Mouse (Mus musculus): Measurements from ENCODE around the gene Entpd8. TPM values are rescaled to one million over a fixed set of nuclear protein-coding genes. Genes with fewer than 3 reads are reported as not detected.

Entpd8 gene
- total and polyA plus RNA-seq, 3 experiments = not detected

GRCm38 (mm10) chr2:25054221-25055067, 25.7 kb upstream of the Entpd8 start, which contains the start of gene Nsmf:
Gene Nsmf (plus strand): TSS chr2:25054355.
- Histone ChIP-seq H3K27me3 (ENCODE audit: control insufficient read depth, insufficient read depth, low read length) (no peaks in the 10 kb centered on the region), H3K27ac (peak within 1 kb of the TSS; percentile 82), H3K36me3 (ENCODE audit: control insufficient read depth, insufficient read depth, low read length) (no peaks in the 10 kb centered on the region), H3K79me2 (replicated peaks; ENCODE audit: control insufficient read depth, insufficient read depth, low read length) (no peaks in the 10 kb centered on the region), H3K4me1 (ENCODE audit: control insufficient read depth, insufficient read depth, low read length) (0 out of 2 replicates have a peak, but pooled peaks cover 1% of the 10 kb centered on the region), H3K4me3 (peak within 1 kb of the TSS; percentile 78), H3K9ac (ENCODE audit: low read depth, low read length) (peak within 1 kb of the TSS; percentile 86)
- intact Hi-C loops (cut with DNase I) = no loop called here
- WGBS = 5% methylated on average over 47 of the region's 47 CpGs
- TF ChIP-seq POLR2A (IDR thresholded peaks at IDR 0.05; ENCODE audit: insufficient read depth, low read depth, low read length) (peak; percentile 78), CTCF (IDR thresholded peaks at IDR 0.05) (peak; percentile 35), EP300 (IDR thresholded peaks at IDR 0.05; ENCODE audit: insufficient read depth, low read depth, low read length) (no peak)
- peak; percentile 89 to 92 for DNase-seq

- Histone ChIP-seq H3K4me3 (peak overlapping the region; percentile 78), H3K4me1 (ENCODE audit: control insufficient read depth, insufficient read depth, low read length) (0 out of 2 replicates have a peak, but pooled peaks cover 1% of the 10 kb centered on the region), H3K27ac (peak overlapping the region; percentile 82), H3K9ac (ENCODE audit: low read depth, low read length) (peak overlapping the region; percentile 86), H3K79me2 (replicated peaks; ENCODE audit: control insufficient read depth, insufficient read depth, low read length) (no peaks in the 10 kb centered on the region), H3K27me3 (ENCODE audit: control insufficient read depth, insufficient read depth, low read length) (no peaks in the 10 kb centered on the region), H3K36me3 (ENCODE audit: control insufficient read depth, insufficient read depth, low read length) (no peaks in the 10 kb centered on the region)
- intact Hi-C loops (cut with DNase I) = no loop called here
- TF ChIP-seq POLR2A (IDR thresholded peaks at IDR 0.05; ENCODE audit: insufficient read depth, low read depth, low read length) (no peak), EP300 (IDR thresholded peaks at IDR 0.05; ENCODE audit: insufficient read depth, low read depth, low read length) (no peak), CTCF (IDR thresholded peaks at IDR 0.05) (no peak)
- WGBS = 49% methylated on average over 2 of the region's 2 CpGs
- peak in 1 of 2 experiments; percentile 10 for DNase-seq
These were observed 25.1 kb upstream of the Entpd8 start for GRCm38 (mm10) chr2:25055068-25055405.

GRCm38 (mm10) chr2:25055409-25056155, 24.5 kb upstream of the Entpd8 start:
- intact Hi-C loops (cut with DNase I) = no loop called here
- 0 out of 2 replicates have a peak, but pooled peaks cover 1% of the 10 kb centered on the region for H3K4me1 ChIP-seq (ENCODE audit: control insufficient read depth, insufficient read depth, low read length)
- no peak overlapping the region for H3K4me3 ChIP-seq
- no peaks in the 10 kb centered on the region for H3K27me3 ChIP-seq (ENCODE audit: control insufficient read depth, insufficient read depth, low read length)
- H3K27ac ChIP-seq = no peak overlapping the region
- DNase-seq = no peak
- WGBS = 90% methylated on average over 21 of the region's 21 CpGs
- no peaks in the 10 kb centered on the region for H3K36me3 ChIP-seq (ENCODE audit: control insufficient read depth, insufficient read depth, low read length)
- H3K9ac ChIP-seq (ENCODE audit: low read depth, low read length) = no peak overlapping the region
- H3K79me2 ChIP-seq (replicated peaks; ENCODE audit: control insufficient read depth, insufficient read depth, low read length) = no peaks in the 10 kb centered on the region
- no peak for TF ChIP-seq POLR2A (IDR thresholded peaks at IDR 0.05; ENCODE audit: insufficient read depth, low read depth, low read length)
- TF ChIP-seq EP300 (IDR thresholded peaks at IDR 0.05; ENCODE audit: insufficient read depth, low read depth, low read length) = no peak
- TF ChIP-seq CTCF (IDR thresholded peaks at IDR 0.05) = no peak

DNA sequence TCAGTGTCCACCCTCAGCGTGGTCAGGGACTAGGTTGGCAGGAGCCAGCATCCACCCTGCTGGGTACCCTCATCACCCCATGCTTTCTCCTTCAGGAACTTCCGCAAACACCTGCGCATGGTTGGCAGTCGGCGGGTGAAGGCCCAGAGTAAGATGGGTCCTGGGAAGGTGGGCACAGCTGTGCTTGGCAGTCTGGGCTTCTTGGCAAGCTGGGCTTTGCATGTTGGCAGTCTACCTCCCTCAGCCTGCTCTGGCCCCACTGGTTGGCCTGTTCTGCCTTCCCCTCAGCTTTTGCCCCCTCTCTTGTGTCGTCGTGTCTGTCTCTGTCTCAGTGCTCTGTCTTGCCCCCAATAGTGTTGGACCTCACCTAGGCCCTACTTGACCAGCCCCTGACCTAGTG, 21.2 kb upstream of the Entpd8 start:
- no peak overlapping the region for H3K9ac ChIP-seq (ENCODE audit: low read depth, low read length)
- 89% methylated on average over 7 of the region's 7 CpGs for WGBS
- no peak overlapping the region for H3K4me3 ChIP-seq
- 0 out of 2 replicates have a peak, but pooled peaks cover 1% of the 10 kb centered on the region for H3K4me1 ChIP-seq (ENCODE audit: control insufficient read depth, insufficient read depth, low read length)
- intact Hi-C loops (cut with DNase I) = no loop called here
- no peaks in the 10 kb centered on the region for H3K36me3 ChIP-seq (ENCODE audit: control insufficient read depth, insufficient read depth, low read length)
- no peak overlapping the region for H3K27ac ChIP-seq
- H3K79me2 ChIP-seq (replicated peaks; ENCODE audit: control insufficient read depth, insufficient read depth, low read length) = no peaks in the 10 kb centered on the region
- H3K27me3 ChIP-seq (ENCODE audit: control insufficient read depth, insufficient read depth, low read length) = no peaks in the 10 kb centered on the region
- no peak for DNase-seq
- no peak for TF ChIP-seq EP300 (IDR thresholded peaks at IDR 0.05; ENCODE audit: insufficient read depth, low read depth, low read length)
- no peak for TF ChIP-seq POLR2A (IDR thresholded peaks at IDR 0.05; ENCODE audit: insufficient read depth, low read depth, low read length)
- TF ChIP-seq CTCF (IDR thresholded peaks at IDR 0.05) = no peak

GRCm38 (mm10) chr2:25063523-25063922, 16.6 kb upstream of the Entpd8 start:
- DNase-seq = no peak
- Histone ChIP-seq H3K27ac (no peak overlapping the region), H3K79me2 (replicated peaks; ENCODE audit: control insufficient read depth, insufficient read depth, low read length) (no peaks in the 10 kb centered on the region), H3K36me3 (ENCODE audit: control insufficient read depth, insufficient read depth, low read length) (no peaks in the 10 kb centered on the region), H3K4me3 (no peak overlapping the region), H3K9ac (ENCODE audit: low read depth, low read length) (no peak overlapping the region), H3K4me1 (ENCODE audit: control insufficient read depth, insufficient read depth, low read length) (no peaks in the 10 kb centered on the region), H3K27me3 (ENCODE audit: control insufficient read depth, insufficient read depth, low read length) (no peaks in the 10 kb centered on the region)
- intact Hi-C loops (cut with DNase I) = no loop called here
- no peak for TF ChIP-seq POLR2A (IDR thresholded peaks at IDR 0.05; ENCODE audit: insufficient read depth, low read depth, low read length)
- TF ChIP-seq EP300 (IDR thresholded peaks at IDR 0.05; ENCODE audit: insufficient read depth, low read depth, low read length) = no peak
- TF ChIP-seq CTCF (IDR thresholded peaks at IDR 0.05) = no peak
- 98% methylated on average over 5 of the region's 5 CpGs for WGBS

All from heart, adult 2 months (tissue).